Mouse (Mus musculus) left cerebral cortex, postnatal 4 days (tissue): Measurements from ENCODE around the gene Tle2. TPM values are rescaled to one million over a fixed set of nuclear protein-coding genes. Genes with fewer than 3 reads are reported as not detected.

Experiments used
- total RNA-seq, 2 experiments: library from RNA; stranded (reverse); gene quantifications; 2 replicates each; pipeline ENCODE4 v1.2.3; 2021

The Tle2 gene
- total RNA-seq, 2 experiments from 2014 or later, result 34.0 to 44.5 TPM

Other genes starting within 250 kb of the Tle2 start
- 1 to 10 TPM; 1.6 to 2.0 TPM for gene Tbxa2r, start 245.8 kb upstream of the Tle2 start, total RNA-seq
- gene Gipc3, start 231.3 kb upstream of the Tle2 start, total RNA-seq, result under 1 TPM; 0.12 to 0.28 TPM
- 10 to 100 TPM; 23.5 to 26.8 TPM for gene Hmg20b, start 224.1 kb upstream of the Tle2 start, total RNA-seq
- 10 to 100 TPM; 29.6 to 29.7 TPM for gene Mfsd12, start 217.1 kb upstream of the Tle2 start, total RNA-seq
- 1 to 10 TPM; 1.3 to 1.4 TPM for gene 4930404N11Rik, start 208.7 kb upstream of the Tle2 start, total RNA-seq
- 100 to 1,000 TPM; 109 to 112 TPM for gene Fzr1, start 196.0 kb upstream of the Tle2 start, total RNA-seq
- gene Dohh, start 190.1 kb upstream of the Tle2 start, total RNA-seq, result 10 to 100 TPM; 58.8 to 61.5 TPM
- gene Gm48551, start 190.1 kb upstream of the Tle2 start, total RNA-seq, result 1 to 10 TPM; 3.7 to 4.4 TPM
- 1 to 10 TPM; 2.7 to 5.9 TPM for gene Gm48552, start 185.6 kb upstream of the Tle2 start, total RNA-seq
- 1 to 10 TPM; 1.5 to 2.3 TPM for gene Smim24, start 181.5 kb upstream of the Tle2 start, total RNA-seq
- gene Nfic, start 118.9 kb upstream of the Tle2 start, total RNA-seq, result 10 to 100 TPM; 29.5 to 31.1 TPM
- gene Celf5, start 91.9 kb upstream of the Tle2 start, total RNA-seq, result 100 to 1,000 TPM; 303 to 316 TPM
- 100 to 1,000 TPM; 104 to 105 TPM for gene Ncln, start 78.2 kb upstream of the Tle2 start, total RNA-seq
- gene S1pr4, start 74.4 kb upstream of the Tle2 start, total RNA-seq, result under 1 TPM; 0.14 to 0.66 TPM
- gene Gna15, start 50.3 kb upstream of the Tle2 start, total RNA-seq, result 1 to 10 TPM; 1.1 to 1.6 TPM
- 100 to 1,000 TPM; 116 to 117 TPM for gene Gna11, start 29.4 kb upstream of the Tle2 start, total RNA-seq
- gene Aes, start 15.1 kb upstream of the Tle2 start, total RNA-seq, result 100 to 1,000 TPM; 474 to 479 TPM
- gene Tle6, start 26.5 kb downstream of the Tle2 start, total RNA-seq, result 1 to 10 TPM; 2.2 to 3.2 TPM
- 1 to 10 TPM; 2.5 to 2.7 TPM for gene BC025920, start 31.7 kb downstream of the Tle2 start, total RNA-seq
- gene Sirt6, start 53.2 kb downstream of the Tle2 start, total RNA-seq, result 10 to 100 TPM; 37.4 to 38.1 TPM
- 10 to 100 TPM; 37.9 to 44.6 TPM for gene Ankrd24, start 54.0 kb downstream of the Tle2 start, total RNA-seq
- 1 to 10 TPM; 5.4 to 5.5 TPM for gene Gm10778, start 74.5 kb downstream of the Tle2 start, total RNA-seq
- gene Zfp433, start 130.3 kb downstream of the Tle2 start, total RNA-seq, result 10 to 100 TPM; 10.5 to 13.1 TPM
- gene Gm3055, start 196.6 kb downstream of the Tle2 start, total RNA-seq, result 10 to 100 TPM in 1 of 2 experiments, 1 to 10 TPM in 1; 9.3 to 11.1 TPM
- gene Gm4767, start 237.6 kb downstream of the Tle2 start, total RNA-seq, result 1 to 10 TPM; 2.8 to 3.0 TPM